Mouse (Mus musculus) CH12.LX (cell line): Measurements from ENCODE around the gene Ntrk3. TPM values are rescaled to one million over a fixed set of nuclear protein-coding genes. Genes with fewer than 3 reads are reported as not detected.

Source experiments
- DNase-seq: peaks from one replicate; pipeline ENCODE4 v3.0.0-alpha.2; 2013; ENCODE audit errors: extremely low read depth
- H3K27ac ChIP-seq: 2 replicates; pipeline ENCODE4 v1.5.1; 2012; ENCODE audit warnings: low read depth, mild to moderate bottlenecking, control low read depth, moderate library complexity; ENCODE audit not compliant: insufficient read depth
- H3K27me3 ChIP-seq: replicated peaks from 2 replicates; pipeline ENCODE3; 2012; ENCODE audit warnings: inconsistent platforms
- H3K36me3 ChIP-seq, 2 experiments: replicated peaks in 1 of 2; 2 replicates each; pipeline versions ENCODE3 to v1.6.1; 2012; ENCODE audit warnings: inconsistent platforms in 1 of 2, low read length in 1 of 2, mild to moderate bottlenecking in 1 of 2, mixed read lengths in 1 of 2, moderate library complexity in 1 of 2; ENCODE audit not compliant: control insufficient read depth in 1 of 2, insufficient read depth in 1 of 2
- H3K4me1 ChIP-seq, 2 experiments: 2 replicates each; pipeline ENCODE4 v1.6.1; 2012; ENCODE audit warnings: inconsistent platforms in 1 of 2, moderate library complexity in 1 of 2; ENCODE audit not compliant: insufficient read depth in 2 of 2, control insufficient read depth in 1 of 2
- H3K4me2 ChIP-seq: 2 replicates; pipeline ENCODE4 v1.6.1; 2012; ENCODE audit warnings: low read depth, mild to moderate bottlenecking, control low read depth; ENCODE audit not compliant: poor library complexity, insufficient read depth, severe bottlenecking
- H3K4me3 ChIP-seq, 3 experiments: fragments of 150-350 bp in 1 of 3; sonication (generic) in 1 of 3; replicated peaks in 1 of 3; 2 replicates each; pipeline versions ENCODE3 to v1.5.1; 2011 to 2012; ENCODE audit warnings: low read depth in 2 of 3, low read length in 2 of 3, mild to moderate bottlenecking in 2 of 3, moderate library complexity in 2 of 3, control low read depth in 1 of 3, improper control_type of control experiment in 1 of 3, inconsistent platforms in 1 of 3, mixed read lengths in 1 of 3; ENCODE audit not compliant: poor library complexity in 1 of 3
- H3K79me2 ChIP-seq: replicated peaks from 2 replicates; pipeline ENCODE4 v1.6.1; 2012; ENCODE audit warnings: mild to moderate bottlenecking, moderate library complexity; ENCODE audit not compliant: control insufficient read depth, poor library complexity, insufficient read depth, severe bottlenecking; ENCODE audit errors: extremely low read depth
- H3K9ac ChIP-seq: 2 replicates; pipeline ENCODE4 v1.6.1; 2012; ENCODE audit warnings: low read depth, mild to moderate bottlenecking, control low read depth, moderate library complexity; ENCODE audit not compliant: insufficient read depth
- H3K9me3 ChIP-seq: replicated peaks from 2 replicates; pipeline ENCODE3; 2012; ENCODE audit warnings: low read length, inconsistent platforms, mixed read lengths
- BHLHE40 ChIP-seq: IDR thresholded peaks from 2 replicates; pipeline ENCODE4 v1.6.1; 2011; ENCODE audit warnings: mild to moderate bottlenecking, low read depth, low read length, improper control_type of control experiment
- CHD2 ChIP-seq: IDR thresholded peaks from 2 replicates; pipeline ENCODE4 v1.6.1; 2011; ENCODE audit warnings: low read length, improper control_type of control experiment
- E2F4 ChIP-seq: IDR thresholded peaks from 2 replicates; pipeline ENCODE4 v1.6.1; 2011; ENCODE audit warnings: low read depth, low read length, improper control_type of control experiment; ENCODE audit not compliant: insufficient replicate concordance
- ETS1 ChIP-seq: conservative IDR thresholded peaks from 2 replicates; pipeline ENCODE4 v1.6.1; 2012; ENCODE audit warnings: low read depth, mild to moderate bottlenecking, inconsistent platforms, low read length, improper control_type of control experiment, moderate library complexity
- JUND ChIP-seq: conservative IDR thresholded peaks from 2 replicates; pipeline ENCODE4 v1.6.1; 2011; ENCODE audit warnings: low read depth, low read length, improper control_type of control experiment
- KAT2A ChIP-seq: IDR thresholded peaks from 2 replicates; pipeline ENCODE4 v1.6.1; 2012; ENCODE audit warnings: low read length, improper control_type of control experiment, inconsistent platforms; ENCODE audit not compliant: insufficient replicate concordance
- MAFK ChIP-seq: IDR thresholded peaks from 2 replicates; pipeline ENCODE4 v1.6.1; 2011; ENCODE audit warnings: low read length, improper control_type of control experiment; ENCODE audit not compliant: insufficient replicate concordance
- MAX ChIP-seq: IDR thresholded peaks from 2 replicates; pipeline ENCODE4 v1.6.1; 2011; ENCODE audit warnings: low read length, improper control_type of control experiment
- MAZ ChIP-seq: IDR thresholded peaks from 2 replicates; pipeline ENCODE4 v1.6.1; 2012; ENCODE audit warnings: low read depth, mild to moderate bottlenecking, inconsistent platforms, low read length, improper control_type of control experiment, moderate library complexity
- MYC ChIP-seq: IDR thresholded peaks from 2 replicates; pipeline ENCODE4 v1.6.1; 2011; ENCODE audit warnings: low read depth, mild to moderate bottlenecking, improper control_type of control experiment, low read length
- NRF1 ChIP-seq: IDR thresholded peaks from 2 replicates; pipeline ENCODE4 v1.6.1; 2014; ENCODE audit warnings: low read depth, mild to moderate bottlenecking, inconsistent platforms, low read length, improper control_type of control experiment, moderate library complexity
- PAX5 ChIP-seq: IDR thresholded peaks from 2 replicates; pipeline ENCODE4 v1.6.1; 2012; ENCODE audit warnings: low read length, inconsistent platforms, mixed read lengths
- POLR2AphosphoS2 ChIP-seq: IDR thresholded peaks from 2 replicates; pipeline ENCODE4 v1.6.1; 2011; ENCODE audit warnings: low read depth, low read length, improper control_type of control experiment
- RAD21 ChIP-seq: IDR thresholded peaks from 2 replicates; pipeline ENCODE4 v1.6.1; 2011; ENCODE audit warnings: low read depth, mild to moderate bottlenecking, low read length, improper control_type of control experiment, moderate library complexity
- RCOR1 ChIP-seq: conservative IDR thresholded peaks from 2 replicates; pipeline ENCODE4 v1.6.1; 2012; ENCODE audit warnings: low read depth, mild to moderate bottlenecking, inconsistent platforms, low read length, improper control_type of control experiment
- TCF12 ChIP-seq: IDR thresholded peaks from 2 replicates; pipeline ENCODE4 v1.6.1; 2014; ENCODE audit warnings: low read depth, mild to moderate bottlenecking, inconsistent platforms, low read length, improper control_type of control experiment
- UBTF ChIP-seq: IDR thresholded peaks from 2 replicates; pipeline ENCODE4 v1.6.1; 2012; ENCODE audit warnings: low read depth, mild to moderate bottlenecking, inconsistent platforms, low read length, improper control_type of control experiment, moderate library complexity
- USF2 ChIP-seq: conservative IDR thresholded peaks from 2 replicates; pipeline ENCODE4 v1.6.1; 2011; ENCODE audit warnings: low read depth, low read length, improper control_type of control experiment
- ZC3H11A ChIP-seq: IDR thresholded peaks from 2 replicates; pipeline ENCODE4 v1.6.1; 2012; ENCODE audit warnings: low read depth, mild to moderate bottlenecking, inconsistent platforms, low read length, improper control_type of control experiment
- ZKSCAN1 ChIP-seq: IDR thresholded peaks from 2 replicates; pipeline ENCODE4 v1.6.1; 2012; ENCODE audit warnings: low read depth, inconsistent platforms, low read length, improper control_type of control experiment, borderline replicate concordance
- dilution Hi-C: fragments of 300-500 bp; cut with MboI; formaldehyde crosslinking; loops from 2 replicates; pipeline ENCODE4 v1.14.3; 2020; ENCODE audit warnings: low sequenced_read_pairs; ENCODE audit not compliant: extremely low pct_unique_long_range_greater_than_20kb, extremely low pct_ligation_motif_present
- in situ Hi-C: fragments of 300-500 bp; cut with MboI; formaldehyde crosslinking; loops from 3 replicates; pipeline ENCODE4 v1.14.3; 2019; ENCODE audit warnings: low sequenced_read_pairs, low pct_ligation_motif_present, low pct_unique_long_range_greater_than_20kb, mixed read lengths
- polyA plus RNA-seq: library from polyadenylated mRNA; unstranded; fragments of >175 nt; gene quantifications from 2 replicates; pipeline ENCODE4 v1.2.1, GENCODE M21; 2012; ENCODE audit warnings: low read depth; ENCODE audit not compliant: insufficient read length
- total RNA-seq, 2 experiments: library from RNA; depleted of rRNA; stranded (reverse); fragments of 300-350 nt in 1 of 2; fragments of >200 nt in 1 of 2; gene quantifications; 2 replicates each; pipeline ENCODE4 v1.2.3; 2012 to 2014

Gene Ntrk3
- total and polyA plus RNA-seq, 3 experiments = 0.21 TPM; not detected in 2

- Histone ChIP-seq H3K9me3 (peaks cover 64% of the 10 kb centered on the region), H3K36me3 (no peaks in the 10 kb centered on the region), H3K4me2 (no peak overlapping the region), H3K4me3 (no peak overlapping the region), H3K79me2 (no peaks in the 10 kb centered on the region), H3K4me1 (no peaks in the 10 kb centered on the region), H3K27ac (no peak overlapping the region), H3K27me3 (no peaks in the 10 kb centered on the region), H3K9ac (no peak overlapping the region)
- TF ChIP-seq NRF1 (no peak), POLR2AphosphoS2 (no peak), KAT2A (no peak), MAFK (no peak), TCF12 (no peak), UBTF (no peak), ETS1 (no peak), E2F4 (no peak), BHLHE40 (no peak), MAX (no peak), MAZ (no peak), JUND (no peak), USF2 (no peak), RAD21 (no peak), MYC (no peak), PAX5 (no peak), CHD2 (no peak), RCOR1 (no peak), ZC3H11A (no peak)
- in situ Hi-C loops = no loop called here
- dilution Hi-C loops = no loop called here
- DNase-seq = no peak
These were observed 360.9 kb downstream of the Ntrk3 start for GRCm38 (mm10) chr7:78376875-78377274.

DNA sequence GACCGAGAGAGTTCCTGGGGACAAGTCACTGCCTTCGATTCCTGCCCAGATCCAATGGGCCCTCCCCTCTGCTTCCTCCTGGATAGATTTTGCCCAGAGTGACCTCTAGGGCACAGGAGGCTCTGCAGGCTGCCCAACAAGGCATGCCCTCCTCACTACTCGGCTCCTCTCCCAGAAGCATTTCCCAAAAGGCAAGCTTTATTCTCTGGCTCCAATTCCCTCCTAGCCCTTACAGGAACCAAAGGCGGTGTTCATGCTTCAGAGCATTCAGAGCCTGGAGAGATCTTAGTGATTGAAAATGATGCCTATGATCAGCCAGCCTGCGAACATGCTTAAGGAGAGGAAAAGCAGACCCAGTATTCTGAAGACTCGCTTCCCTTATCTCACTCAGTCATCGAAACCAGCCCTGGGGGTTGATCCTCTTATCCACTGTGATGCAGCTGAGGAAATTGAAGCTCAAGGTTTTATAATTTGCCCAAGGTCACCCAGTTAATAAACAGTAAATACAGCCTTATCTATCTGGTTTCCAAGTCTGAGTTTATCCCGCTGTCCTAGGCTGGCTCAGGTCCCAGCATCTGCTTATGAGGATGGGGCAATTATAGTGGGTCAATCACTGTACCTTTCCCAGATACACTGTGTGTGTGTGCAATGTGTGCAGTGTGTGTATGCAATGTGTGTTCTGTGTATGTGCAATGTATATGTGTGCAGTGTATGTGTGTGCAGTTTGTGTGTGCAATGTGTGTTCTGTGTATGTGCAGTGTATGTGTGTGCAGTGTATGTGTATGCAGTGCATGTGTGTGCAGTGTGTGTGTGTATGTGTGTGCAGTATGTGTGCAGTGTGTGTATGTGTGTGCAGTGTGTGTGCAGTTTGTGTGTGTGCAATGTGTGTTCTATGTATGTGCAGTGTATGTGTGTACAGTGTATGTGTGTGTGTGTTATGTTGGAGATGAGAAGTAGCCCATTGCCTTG is 376.2 kb downstream of the Ntrk3 start:
- Histone ChIP-seq H3K9me3 (peaks cover 80% of the 10 kb centered on the region), H3K27me3 (no peaks in the 10 kb centered on the region), H3K9ac (no peak overlapping the region), H3K79me2 (no peaks in the 10 kb centered on the region), H3K4me1 (no peaks in the 10 kb centered on the region), H3K27ac (0 out of 2 replicates have a peak overlapping the region, but pooled peaks have one; percentile 15), H3K4me2 (no peak overlapping the region), H3K36me3 (no peaks in the 10 kb centered on the region), H3K4me3 (no peak overlapping the region)
- dilution Hi-C loops (no loop called here), in situ Hi-C loops (no loop called here)
- no peak for TF ChIP-seq MAZ
- no peak for TF ChIP-seq ZKSCAN1
- no peak for DNase-seq
